Mouse (Mus musculus) lung, postnatal 0 days (tissue): Measurements from ENCODE around the gene Prokr2. TPM values are rescaled to one million over a fixed set of nuclear protein-coding genes. Genes with fewer than 3 reads are reported as not detected.

Experiments used
- ATAC-seq: fragments of 200-750 bp; cut with Nextera tagmentation; 2 replicates; pipeline ENCODE4 v1.8.0; 2017; ENCODE audit warnings: moderate library complexity
- DNase-seq: peaks from one replicate; pipeline ENCODE4 v3.0.0-alpha.2; 2016; ENCODE audit warnings: low spot score
- H3K27ac ChIP-seq: fragments of 300-500 bp; sonication (generic); 2 replicates; pipeline ENCODE4 v1.5.1; 2014; ENCODE audit warnings: antibody characterized with exemption, mild to moderate bottlenecking, low read length, mixed read lengths
- H3K27me3 ChIP-seq: fragments of 300-500 bp; sonication (generic); replicated peaks from 2 replicates; pipeline ENCODE4 v1.6.1; 2014; ENCODE audit warnings: low read length, mixed read lengths; ENCODE audit not compliant: insufficient read depth
- H3K36me3 ChIP-seq: fragments of 300-500 bp; sonication (generic); 2 replicates; pipeline ENCODE4 v1.6.1; 2014; ENCODE audit warnings: low read length, mixed read lengths; ENCODE audit not compliant: insufficient read depth
- H3K4me1 ChIP-seq: fragments of 300-500 bp; sonication (generic); 2 replicates; pipeline ENCODE4 v1.6.1; 2014; ENCODE audit warnings: antibody characterized with exemption, low read depth, low read length, mixed read lengths; ENCODE audit not compliant: insufficient read depth
- H3K4me2 ChIP-seq: fragments of 300-500 bp; sonication (generic); replicated peaks from 2 replicates; pipeline ENCODE4 v1.6.1; 2014; ENCODE audit warnings: low read depth, mild to moderate bottlenecking, low read length, moderate library complexity, mixed read lengths
- H3K4me3 ChIP-seq: fragments of 300-500 bp; sonication (generic); 2 replicates; pipeline ENCODE4 v1.5.1; 2014; ENCODE audit warnings: low read depth, low read length
- H3K9ac ChIP-seq: fragments of 300-500 bp; sonication (generic); replicated peaks from 2 replicates; pipeline ENCODE4 v1.6.1; 2014; ENCODE audit warnings: low read depth, mild to moderate bottlenecking
- H3K9me3 ChIP-seq: fragments of 300-500 bp; sonication (generic); 2 replicates; pipeline ENCODE4 v1.6.1; 2016; ENCODE audit warnings: low read length, mixed read lengths
- CTCF ChIP-seq: IDR thresholded peaks from 2 replicates; pipeline ENCODE4 v1.5.1; 2016; ENCODE audit warnings: antibody characterized with exemption, mild to moderate bottlenecking
- EP300 ChIP-seq: IDR thresholded peaks from 2 replicates; pipeline ENCODE4 v1.6.1; 2016; ENCODE audit warnings: antibody characterized with exemption, mild to moderate bottlenecking, control low read depth
- WGBS: fragments of 180-500 bp; shearing (Covaris S2); extraction: QIAGEN DNeasy Blood & Tissue Kit; methylation state at CpG from one replicate; pipeline ENCODE4 v1.1.7; 2014; 5-methylcytosine and 5-hydroxymethylcytosine counted together
- polyA plus RNA-seq: library from polyadenylated mRNA; unstranded; fragments of >200 nt; fragmentation: Nextera tagmentation; extraction: Ambion mirVana; gene quantifications from 2 replicates; pipeline ENCODE4 v1.2.1, GENCODE M21; 2015

The Prokr2 gene
- polyA plus RNA-seq, 1 experiment from 2014 or later, result not detected

DNA sequence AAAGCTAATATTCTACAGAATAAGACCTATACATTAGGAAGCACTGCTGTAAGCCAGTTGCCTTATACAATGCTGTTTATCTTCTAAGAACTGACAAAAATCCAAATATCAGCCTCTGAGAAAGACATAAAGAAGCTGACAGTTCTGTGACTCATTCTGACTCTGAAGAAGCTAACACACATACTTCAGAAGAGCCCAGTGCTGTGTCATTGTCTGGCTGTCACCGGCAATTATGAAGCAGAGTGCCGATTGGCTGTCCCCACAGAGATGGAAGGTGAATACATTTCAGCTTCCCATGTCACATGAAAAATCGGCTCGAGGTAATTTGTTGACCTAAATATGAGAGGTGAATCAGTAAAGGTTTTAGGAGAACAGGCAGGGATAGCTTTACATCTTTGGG is 24.9 kb upstream of the Prokr2 start:
- Histone ChIP-seq H3K9ac (no peak overlapping the region), H3K4me1 (no peaks in the 10 kb centered on the region), H3K36me3 (no peaks in the 10 kb centered on the region), H3K9me3 (no peaks in the 10 kb centered on the region), H3K27me3 (no peaks in the 10 kb centered on the region), H3K27ac (no peak overlapping the region), H3K4me2 (no peak overlapping the region), H3K4me3 (no peak overlapping the region)
- DNase-seq, result no peak
- 88% methylated on average over 4 of the region's 4 CpGs for WGBS
- no peak for ATAC-seq
- TF ChIP-seq CTCF (no peak), EP300 (no peak)

DNA sequence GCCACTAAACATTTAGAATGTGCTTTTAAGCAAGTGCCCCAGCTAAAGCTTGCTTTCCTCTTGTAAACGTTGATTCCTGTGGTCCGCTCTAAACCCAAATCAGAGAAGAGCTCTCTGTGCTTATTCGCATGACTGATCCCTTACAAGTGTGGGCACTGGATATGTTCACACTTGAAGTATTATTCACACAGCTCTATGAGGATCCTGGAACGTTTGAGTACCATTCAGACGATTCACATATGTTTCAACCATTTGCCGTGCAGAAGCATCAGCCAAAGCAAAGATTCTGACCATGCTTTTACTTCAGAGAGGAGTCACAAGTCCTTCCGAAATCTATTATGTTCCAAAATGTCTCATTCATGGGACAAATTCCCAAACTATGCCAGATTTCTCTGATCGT is 12.9 kb upstream of the Prokr2 start:
- H3K27ac ChIP-seq, result no peak overlapping the region
- H3K4me3 ChIP-seq, result no peak overlapping the region
- H3K27me3 ChIP-seq, result no peaks in the 10 kb centered on the region
- no peak overlapping the region for H3K4me2 ChIP-seq
- no peak overlapping the region for H3K9ac ChIP-seq
- WGBS, result 72% methylated on average over 8 of the region's 8 CpGs
- no peak for TF ChIP-seq EP300
- TF ChIP-seq CTCF, result no peak
- ATAC-seq (no peak), DNase-seq (no peak)
- H3K36me3 ChIP-seq, result no peaks in the 10 kb centered on the region
- no peaks in the 10 kb centered on the region for H3K4me1 ChIP-seq
- peaks cover 11% of the 10 kb centered on the region; the same call in 1 of the 2 replicates for H3K9me3 ChIP-seq

DNA sequence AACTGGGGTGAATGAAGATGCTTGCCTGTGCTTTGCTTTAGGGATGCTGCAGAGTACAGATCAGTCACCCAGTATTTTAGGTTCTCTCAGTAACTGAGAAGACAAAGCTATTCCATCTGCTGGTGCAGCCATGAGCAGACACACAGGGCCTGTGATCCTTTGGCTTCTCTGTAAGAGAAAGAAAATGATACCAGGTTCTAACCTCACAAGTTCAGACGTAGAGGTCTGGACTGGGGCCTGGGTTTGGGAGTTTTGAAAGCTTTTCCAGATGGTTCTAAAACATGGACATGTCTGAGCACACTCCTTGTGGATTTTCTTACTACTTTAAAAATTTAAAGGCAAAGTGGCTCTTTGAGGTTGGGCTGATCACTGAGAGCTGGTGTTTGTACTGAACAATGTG is 10.5 kb upstream of the Prokr2 start:
- H3K4me2 ChIP-seq, result no peak overlapping the region
- peaks cover 11% of the 10 kb centered on the region; the same call in 1 of the 2 replicates for H3K9me3 ChIP-seq
- H3K27me3 ChIP-seq, result no peaks in the 10 kb centered on the region
- H3K9ac ChIP-seq, result no peak overlapping the region
- H3K27ac ChIP-seq, result no peak overlapping the region
- 62% methylated on average over 1 of the region's 1 CpGs for WGBS
- DNase-seq, result no peak
- TF ChIP-seq CTCF (no peak), EP300 (no peak)
- H3K4me1 ChIP-seq, result no peaks in the 10 kb centered on the region
- no peak overlapping the region for H3K4me3 ChIP-seq
- no peak for ATAC-seq
- H3K36me3 ChIP-seq, result no peaks in the 10 kb centered on the region

DNA sequence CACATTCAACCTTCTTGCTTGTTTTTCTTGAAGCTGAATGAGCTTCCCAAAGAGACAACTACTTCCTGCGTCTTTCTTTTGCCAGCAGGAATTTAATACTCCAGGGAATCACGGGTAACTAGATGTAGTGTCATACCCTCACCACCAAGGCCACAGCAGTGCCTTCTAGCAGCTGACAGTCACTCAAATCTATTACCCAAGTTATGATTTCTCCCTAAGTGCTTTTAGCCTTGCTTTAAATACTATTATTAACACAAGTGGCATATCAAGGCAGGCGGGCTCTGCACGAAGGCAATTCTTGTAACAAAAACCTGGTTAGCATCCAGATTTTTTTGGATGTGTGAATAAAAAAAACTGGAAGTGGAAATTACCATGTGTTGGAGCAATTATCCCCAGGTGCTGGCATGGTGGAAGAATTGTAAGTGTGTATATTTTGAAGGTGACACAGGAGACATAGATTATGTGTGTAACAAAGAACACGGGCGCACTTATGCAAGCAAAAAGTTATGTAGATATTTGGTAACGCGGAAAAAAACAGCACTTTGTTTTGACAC is 5.4 kb upstream of the Prokr2 start:
- no peaks in the 10 kb centered on the region for H3K9me3 ChIP-seq
- no peak for ATAC-seq
- H3K27ac ChIP-seq, result no peak overlapping the region
- H3K9ac ChIP-seq, result no peak overlapping the region
- H3K4me3 ChIP-seq, result no peak overlapping the region
- no peaks in the 10 kb centered on the region for H3K27me3 ChIP-seq
- H3K36me3 ChIP-seq, result no peaks in the 10 kb centered on the region
- no peaks in the 10 kb centered on the region for H3K4me1 ChIP-seq
- WGBS, result 77% methylated on average over 8 of the region's 8 CpGs
- TF ChIP-seq CTCF, result no peak
- TF ChIP-seq EP300, result no peak
- H3K4me2 ChIP-seq, result no peak overlapping the region
- DNase-seq, result no peak

DNA sequence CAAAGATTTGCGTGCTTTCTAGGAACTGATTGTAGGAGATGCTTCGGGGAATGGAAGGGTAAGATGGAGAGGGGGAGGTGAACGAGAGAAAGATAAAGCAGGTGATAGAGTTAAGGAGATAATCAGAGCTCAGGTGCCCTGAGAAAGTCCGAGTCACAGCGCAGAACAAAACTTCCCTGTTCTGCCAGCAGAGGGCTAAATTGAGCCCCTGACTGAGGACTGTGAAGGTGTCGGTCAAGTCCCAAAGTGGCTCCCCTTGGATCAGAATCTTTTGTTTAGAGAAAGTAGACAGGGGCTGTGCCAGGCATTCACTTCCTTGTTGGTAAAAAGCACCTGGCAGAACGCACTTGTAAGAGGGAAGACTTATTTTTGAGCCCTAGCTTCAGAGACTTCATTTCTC is 4.3 kb upstream of the Prokr2 start:
- Histone ChIP-seq H3K9ac (no peak overlapping the region), H3K4me1 (peaks cover 5% of the 10 kb centered on the region), H3K36me3 (no peaks in the 10 kb centered on the region), H3K4me2 (no peak overlapping the region), H3K27me3 (no peaks in the 10 kb centered on the region; the same call in 1 of the 2 replicates), H3K4me3 (no peak overlapping the region), H3K9me3 (no peaks in the 10 kb centered on the region), H3K27ac (no peak overlapping the region)
- ATAC-seq (no peak), DNase-seq (peak; percentile 24)
- WGBS, result 21% methylated on average over 7 of the region's 7 CpGs
- TF ChIP-seq CTCF (peak; percentile 69), EP300 (no peak)

DNA sequence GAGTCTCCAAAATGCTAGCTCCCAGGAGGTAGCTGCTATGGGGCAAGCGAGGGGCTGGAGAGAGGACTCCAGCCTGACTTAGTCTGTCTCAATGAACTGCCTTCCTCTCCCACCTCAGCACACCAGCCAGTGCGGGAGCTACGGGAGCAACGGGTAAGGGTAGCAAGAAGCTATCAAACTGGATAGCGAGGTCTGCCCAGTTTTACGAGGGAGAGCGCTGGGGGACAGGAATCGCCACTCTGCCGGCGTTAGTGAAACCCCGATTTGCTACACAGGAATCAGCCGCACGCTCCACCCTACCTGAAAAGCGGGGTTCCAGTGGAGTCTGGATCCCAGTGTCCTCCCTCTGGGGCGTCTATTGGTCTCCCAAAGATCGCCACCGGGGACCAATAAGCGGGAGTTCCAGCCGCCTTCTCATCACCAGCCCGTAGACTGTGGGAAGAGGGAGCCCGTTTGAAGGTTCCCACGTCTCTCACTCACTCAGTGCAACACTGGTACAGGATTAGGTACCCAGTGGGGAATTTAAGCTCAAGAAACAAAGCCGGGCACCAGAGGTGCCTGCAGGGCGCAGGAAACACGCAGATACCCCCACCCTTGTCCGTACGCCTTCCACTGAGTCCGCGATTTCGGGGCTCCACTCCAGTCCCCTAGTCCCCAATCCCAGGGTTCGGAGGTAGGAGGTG is 595 bp downstream of the Prokr2 start:
- no peak overlapping the region for H3K27ac ChIP-seq
- H3K4me1 ChIP-seq, result peaks cover 7% of the 10 kb centered on the region
- H3K27me3 ChIP-seq, result no peaks in the 10 kb centered on the region; the same call in 1 of the 2 replicates
- H3K4me2 ChIP-seq, result peak overlapping the region; percentile 77
- peak overlapping the region; percentile 38 for H3K4me3 ChIP-seq
- H3K9me3 ChIP-seq, result no peaks in the 10 kb centered on the region
- TF ChIP-seq EP300 (no peak), CTCF (no peak)
- DNase-seq (no peak), ATAC-seq (no peak; the same call in 1 of the 2 replicates)
- H3K36me3 ChIP-seq, result no peaks in the 10 kb centered on the region
- WGBS, result 2% methylated on average over 31 of the region's 31 CpGs
- no peak overlapping the region for H3K9ac ChIP-seq
